Mouse (Mus musculus): ENCODE results near the gene Egfr.

Gene Egfr

GRCm38 (mm10) chr11:16956115-16956862 is 204.3 kb downstream of the Egfr start:
- DNase-seq (ENCODE audit: low read depth, low spot score) = peak; percentile 44

GRCm38 (mm10) chr11:16957030-16957429 is 205.0 kb downstream of the Egfr start:
- DNase-seq (ENCODE audit: low read depth, low spot score) = peak; percentile 41

- peak; percentile 48 for DNase-seq (ENCODE audit: low read depth, low spot score)
Observed at GRCm38 (mm10) chr11:16958520-16958919, 206.5 kb downstream of the Egfr start.
